Mouse (Mus musculus) brain, adult 2 months (tissue): ENCODE results near the gene Espn.

Experiments used
- DNase-seq: peaks from one replicate; pipeline ENCODE4 v3.0.0; 2011; ENCODE audit warnings: low read depth, low spot score

Espn gene

DNA sequence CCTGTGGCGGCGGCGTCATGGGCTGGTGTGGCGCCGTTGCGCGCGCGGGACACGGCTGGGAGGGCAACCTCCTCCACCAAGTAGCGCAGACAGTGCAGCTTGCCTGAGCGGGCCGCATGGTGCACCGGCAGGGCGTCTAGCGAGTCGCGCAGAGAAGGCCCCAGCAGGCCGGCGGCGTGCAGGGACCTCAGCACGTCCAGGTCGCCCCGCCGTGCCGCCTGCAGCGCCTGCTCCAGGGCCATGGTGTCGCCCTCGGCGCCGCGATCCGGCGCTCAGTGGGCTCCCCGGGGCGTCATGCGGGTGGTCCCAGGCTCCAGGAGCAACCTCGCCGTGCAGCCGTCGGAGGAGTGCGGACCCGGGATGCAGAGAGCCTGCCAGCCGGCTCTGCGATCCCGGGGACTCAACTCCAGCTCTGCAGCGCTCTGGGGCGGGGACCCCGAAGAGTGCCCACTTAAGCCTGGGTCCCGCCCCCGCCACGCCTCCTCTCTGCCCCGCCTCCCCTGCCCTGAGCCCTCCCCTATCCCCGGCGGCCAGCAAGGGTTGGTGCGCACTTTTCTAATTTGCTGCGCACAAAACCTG is at the start of gene Espn:
Espn (minus strand) TSS at position 406 of the 579 bp plus-strand sequence.
- DNase-seq: no peak

DNA sequence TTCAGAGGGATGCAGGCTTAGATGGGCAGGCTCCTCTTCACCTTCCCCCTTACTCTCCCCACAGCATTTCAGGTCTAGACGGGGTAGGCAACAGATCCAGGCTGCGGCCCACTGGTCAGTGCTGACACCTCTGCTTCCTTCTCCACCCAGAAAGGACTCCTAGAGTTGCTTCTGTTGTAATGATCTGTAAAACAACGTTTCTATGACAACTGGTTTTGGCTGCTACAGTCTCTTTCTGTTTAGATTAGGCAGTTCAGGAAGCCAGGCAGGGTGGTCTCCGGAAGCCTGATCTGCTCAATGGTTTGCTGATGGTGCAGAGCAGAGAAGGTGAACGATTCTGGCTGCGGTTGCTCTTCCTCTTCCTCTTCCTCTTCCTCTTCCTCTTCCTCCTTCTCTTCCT is 49.3 kb upstream of the Espn start:
- DNase-seq: no peak

DNA sequence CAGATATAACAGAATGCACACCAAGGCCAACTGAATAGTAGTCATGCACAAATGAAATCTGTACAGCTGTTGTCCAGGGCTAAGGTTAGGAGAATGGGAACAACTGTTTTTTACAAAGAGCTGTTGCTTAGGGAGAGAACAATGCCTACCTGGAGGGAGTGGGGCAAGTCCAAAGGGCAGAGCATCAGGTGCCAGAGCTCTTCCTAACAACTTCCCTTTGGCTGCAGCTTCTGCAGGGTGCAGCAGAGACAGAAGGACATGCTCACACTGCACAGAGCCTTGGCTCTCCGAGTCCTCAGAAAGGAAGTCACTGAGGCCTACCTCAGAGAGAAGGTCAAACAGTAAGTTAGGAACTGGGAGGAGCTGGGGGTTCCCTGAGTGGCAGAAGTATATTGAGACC is 47.4 kb upstream of the Espn start:
- no peak for DNase-seq

DNA sequence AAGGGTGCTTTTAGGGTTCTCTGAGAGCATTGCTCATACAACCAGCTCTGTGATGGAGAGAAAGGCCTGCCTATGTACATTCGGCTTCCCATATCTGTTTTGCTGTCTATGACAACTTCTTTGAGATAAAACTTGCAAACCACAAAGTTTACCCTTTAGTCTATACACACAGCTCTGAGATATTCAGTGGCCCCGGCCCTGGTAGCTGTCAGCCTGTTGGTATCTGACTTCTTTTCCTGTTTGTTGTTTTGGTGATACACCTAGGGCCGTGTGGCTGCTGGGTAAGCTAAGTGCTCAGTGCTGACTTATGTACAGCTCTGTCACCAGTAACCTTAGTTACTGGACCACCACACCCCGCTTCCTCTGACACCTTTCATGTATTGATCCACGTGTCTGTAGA is 45.4 kb upstream of the Espn start:
- DNase-seq: no peak

DNA sequence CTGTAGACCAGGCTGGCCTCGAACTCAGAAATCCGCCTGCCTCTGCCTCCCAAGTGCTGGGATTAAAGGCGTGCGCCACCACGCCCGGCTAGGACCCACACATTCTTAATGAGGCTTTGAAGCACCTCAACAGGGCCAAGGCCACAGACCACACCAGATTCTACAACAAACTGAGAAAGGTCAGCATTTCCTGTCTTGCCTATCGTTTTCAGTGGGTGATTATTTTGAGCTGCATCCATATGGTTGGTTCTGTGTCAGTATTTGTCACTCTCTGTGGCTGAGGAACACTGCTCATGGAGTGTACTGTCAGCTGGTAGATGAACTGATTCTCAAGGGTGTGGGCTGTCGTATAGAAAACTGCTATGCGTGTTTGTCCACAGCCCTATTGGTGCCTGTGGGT is 44.1 kb upstream of the Espn start:
- no peak for DNase-seq

DNA sequence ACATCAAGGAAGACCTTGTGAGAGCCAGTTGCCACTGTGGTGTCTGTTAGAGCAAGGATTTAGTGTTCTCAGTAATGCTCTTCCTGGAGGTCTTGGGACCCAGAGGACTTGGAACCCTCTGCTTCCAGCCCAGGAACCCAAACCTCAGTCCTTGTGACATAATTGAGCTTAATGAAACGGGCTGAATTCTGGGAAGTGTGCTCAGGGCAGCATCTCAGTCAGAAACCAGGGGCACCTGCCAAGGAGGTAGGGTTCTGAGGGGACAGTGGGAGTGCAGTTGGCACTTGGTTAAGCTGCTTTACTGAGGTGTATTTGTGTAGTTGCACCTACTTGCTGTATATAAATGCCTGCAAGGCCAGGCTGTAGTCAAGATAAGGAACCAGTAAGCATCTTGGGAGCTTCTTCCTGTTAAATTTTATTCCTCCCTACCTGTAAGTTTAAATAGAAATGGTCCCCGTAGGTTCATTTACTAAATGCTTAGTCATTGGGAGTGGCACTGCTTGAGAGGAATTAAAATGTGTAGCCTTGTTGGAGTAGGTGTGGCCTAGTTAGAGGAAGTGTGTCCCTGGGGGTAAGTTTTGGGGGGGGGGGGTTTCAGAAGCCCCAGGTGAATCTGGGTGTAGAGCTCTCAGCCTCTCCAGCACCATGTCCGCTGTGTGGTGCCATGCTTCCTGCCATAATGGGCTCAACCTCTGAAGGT is 42.5 kb upstream of the Espn start:
- DNase-seq: no peak

DNA sequence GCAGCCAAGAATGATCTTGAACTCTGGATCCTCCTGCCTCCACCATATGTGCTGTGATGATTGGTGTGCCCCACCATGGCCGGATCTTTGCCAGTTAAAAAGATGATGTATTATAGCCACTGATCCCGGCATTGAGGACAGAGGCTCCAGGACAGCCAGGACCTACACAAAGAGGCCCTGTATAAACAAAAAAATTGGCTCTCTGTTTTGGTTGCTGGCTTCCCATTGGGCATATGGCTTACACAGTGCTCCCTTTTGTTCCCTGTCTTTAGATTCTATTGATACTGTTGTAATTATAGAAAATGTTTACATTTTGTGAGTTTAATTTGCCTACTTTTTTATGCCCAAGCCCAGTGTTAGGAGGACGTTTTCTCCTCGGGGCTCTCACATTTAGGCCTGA is 40.4 kb upstream of the Espn start:
- DNase-seq: peak; percentile 84

DNA sequence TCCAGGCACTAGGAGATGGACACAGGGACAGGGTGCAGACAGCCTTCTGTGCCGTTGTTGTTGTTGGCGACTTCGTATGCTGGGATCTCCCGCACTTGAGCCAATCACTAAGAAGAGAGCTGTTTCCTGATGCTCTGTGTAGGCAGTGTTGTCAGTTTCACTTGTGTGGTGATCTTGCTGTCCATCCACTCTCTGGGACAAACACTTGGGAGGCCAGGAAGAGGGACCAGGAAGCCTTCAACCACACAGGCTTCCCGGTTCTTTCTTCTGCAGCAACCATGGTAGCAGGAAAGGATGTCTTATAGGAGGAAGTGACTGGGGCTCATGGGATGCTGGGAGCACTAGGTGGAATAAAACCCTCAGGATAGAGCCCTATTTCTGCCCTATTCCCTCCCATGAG is 38.5 kb upstream of the Espn start:
- no peak for DNase-seq

DNA sequence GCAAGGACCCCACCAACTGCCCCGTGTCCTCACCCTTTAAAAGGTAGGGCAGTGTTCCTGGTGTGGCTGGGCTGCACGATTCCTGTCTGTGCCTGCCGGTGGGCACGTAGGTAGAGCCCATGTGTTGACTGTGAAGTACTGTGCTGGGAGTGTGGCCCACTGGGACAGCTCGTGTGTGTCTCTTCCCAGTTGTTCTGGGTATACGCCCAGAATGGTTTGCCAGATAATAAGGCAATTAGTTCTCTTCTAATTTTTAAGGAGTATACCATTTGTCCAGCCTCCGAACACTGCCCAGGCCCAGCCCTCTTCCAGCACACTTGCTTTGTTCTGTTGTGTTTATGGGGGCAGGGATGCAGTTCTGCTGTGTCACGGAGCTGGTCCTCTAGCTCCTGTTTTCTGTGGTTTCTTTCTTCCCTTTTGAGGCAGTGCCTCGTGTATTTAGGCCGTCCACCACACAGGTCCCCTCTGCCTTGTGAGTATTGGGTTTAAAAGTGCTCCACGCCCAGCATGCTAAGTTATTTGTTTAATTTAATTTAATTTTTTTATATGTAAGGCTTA is 38.0 kb upstream of the Espn start:
- peak; percentile 76 for DNase-seq

DNA sequence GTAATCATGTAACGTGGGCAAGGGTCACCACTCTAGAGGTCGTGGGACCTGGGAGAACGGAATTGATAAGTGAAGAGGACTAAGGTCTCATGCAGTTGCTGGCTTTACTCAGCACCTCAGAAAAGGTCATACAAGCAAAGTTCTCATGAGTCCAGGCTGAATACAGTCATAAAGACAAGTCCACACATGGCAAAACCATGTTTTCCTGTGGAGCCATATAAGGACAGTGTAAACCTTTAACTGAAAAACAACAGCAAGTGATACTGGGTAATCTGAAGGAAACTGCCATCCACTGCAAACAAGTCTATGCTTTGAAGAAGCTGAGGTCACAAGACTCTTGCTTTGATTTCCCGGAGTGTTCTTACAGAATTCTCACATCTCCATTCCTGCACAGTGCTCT is 37.5 kb upstream of the Espn start:
- no peak for DNase-seq

DNA sequence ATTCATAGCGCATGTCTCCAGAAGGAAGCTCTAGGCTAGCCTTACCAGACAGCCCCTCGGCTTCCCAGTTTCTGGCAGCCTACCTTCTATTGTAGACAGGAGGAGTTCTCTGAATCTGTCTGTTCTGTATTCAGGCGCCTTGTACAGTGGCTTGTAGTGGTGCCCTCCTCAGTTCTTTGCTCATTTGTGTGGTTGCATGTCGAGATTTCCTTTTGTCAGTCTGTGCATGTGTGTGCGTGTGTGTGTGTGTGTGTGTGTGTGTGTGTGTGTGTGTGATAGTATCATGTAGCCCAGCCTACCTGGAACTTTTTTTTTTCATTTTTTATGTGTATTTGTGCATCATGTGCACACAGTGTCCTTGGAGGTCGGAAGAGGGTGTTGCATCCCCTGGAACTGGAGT is 36.9 kb upstream of the Espn start:
- no peak for DNase-seq

DNA sequence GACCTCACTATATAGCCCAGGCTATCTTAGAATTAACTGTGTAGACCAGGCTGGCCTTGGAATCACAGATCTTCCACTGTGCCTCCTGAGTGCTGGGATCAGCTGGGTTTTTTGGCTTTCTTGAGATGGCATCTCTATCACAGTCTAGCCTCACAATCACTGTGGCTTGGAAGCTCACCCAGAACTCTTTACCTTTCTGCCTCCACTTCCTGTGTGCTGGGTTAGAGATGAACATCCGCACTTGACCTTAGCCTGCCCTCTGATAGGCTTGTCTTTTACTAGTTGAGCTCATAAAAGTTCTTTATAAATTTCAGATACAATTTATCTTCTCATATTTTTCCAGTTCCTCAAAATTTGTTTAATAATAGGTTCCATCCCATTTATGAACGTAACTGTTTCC is 36.5 kb upstream of the Espn start:
- DNase-seq: no peak

DNA sequence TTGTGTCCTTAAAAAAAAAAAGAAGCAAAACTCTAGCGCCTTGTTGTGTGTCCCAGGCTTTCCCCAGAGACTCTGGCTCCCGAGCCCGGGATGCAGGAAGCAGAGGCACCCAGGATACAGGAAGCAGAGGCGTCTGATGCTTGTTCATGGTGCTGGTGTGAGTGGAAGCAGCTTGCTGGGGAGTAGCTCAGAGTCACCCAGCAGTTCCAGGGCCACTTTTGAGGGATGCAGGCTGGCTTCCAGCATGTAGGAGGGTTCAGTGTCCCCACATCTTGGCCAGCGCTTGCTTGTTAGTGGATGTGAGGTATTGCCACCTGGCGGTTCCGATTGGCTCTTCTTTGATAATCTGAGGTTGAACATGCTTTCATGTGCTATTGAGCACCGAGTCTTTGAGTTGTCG is 35.0 kb upstream of the Espn start:
- DNase-seq: no peak

DNA sequence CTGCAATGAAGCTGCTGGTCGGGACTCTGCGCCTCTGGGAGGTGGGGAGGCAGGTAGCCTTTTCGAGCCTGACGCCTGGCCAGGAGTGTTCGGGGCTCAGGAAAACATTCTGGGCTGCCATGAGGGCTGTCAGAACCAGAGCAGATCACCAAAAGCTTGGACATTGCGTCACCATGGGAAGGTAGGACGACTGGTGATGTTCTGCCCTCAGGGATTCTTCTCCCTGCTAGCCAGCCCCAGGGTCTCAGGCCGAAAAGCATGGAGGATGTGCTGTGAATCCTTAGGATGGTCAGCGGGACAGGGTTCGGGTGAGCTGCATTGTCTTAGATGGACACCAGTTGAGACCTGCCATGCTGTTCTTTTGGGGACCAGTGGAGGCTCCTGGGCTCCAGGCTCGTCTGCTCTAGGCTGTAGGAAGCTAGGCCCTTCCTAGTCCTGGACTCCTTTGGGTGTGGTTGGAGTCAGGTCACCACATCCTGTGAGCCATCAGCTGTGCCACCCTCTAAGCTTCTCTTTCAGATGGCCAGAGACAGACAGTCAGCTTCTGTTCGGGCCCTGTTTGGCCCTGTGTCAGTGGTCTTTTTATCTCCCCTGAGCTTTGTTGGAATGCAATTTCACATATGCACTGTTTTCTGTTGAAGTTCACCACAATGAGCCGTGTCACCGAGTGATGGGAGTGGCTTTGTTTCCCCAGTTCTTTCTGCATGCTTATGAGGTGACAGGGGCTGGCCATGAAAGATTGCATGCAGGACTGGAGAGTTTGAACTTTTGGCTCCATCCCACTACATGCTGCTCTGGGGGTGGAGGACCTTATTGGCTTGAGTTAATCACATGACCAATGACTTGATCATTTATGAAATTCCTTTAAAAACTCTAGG is 34.3 kb upstream of the Espn start:
- peak; percentile 50 for DNase-seq

DNA sequence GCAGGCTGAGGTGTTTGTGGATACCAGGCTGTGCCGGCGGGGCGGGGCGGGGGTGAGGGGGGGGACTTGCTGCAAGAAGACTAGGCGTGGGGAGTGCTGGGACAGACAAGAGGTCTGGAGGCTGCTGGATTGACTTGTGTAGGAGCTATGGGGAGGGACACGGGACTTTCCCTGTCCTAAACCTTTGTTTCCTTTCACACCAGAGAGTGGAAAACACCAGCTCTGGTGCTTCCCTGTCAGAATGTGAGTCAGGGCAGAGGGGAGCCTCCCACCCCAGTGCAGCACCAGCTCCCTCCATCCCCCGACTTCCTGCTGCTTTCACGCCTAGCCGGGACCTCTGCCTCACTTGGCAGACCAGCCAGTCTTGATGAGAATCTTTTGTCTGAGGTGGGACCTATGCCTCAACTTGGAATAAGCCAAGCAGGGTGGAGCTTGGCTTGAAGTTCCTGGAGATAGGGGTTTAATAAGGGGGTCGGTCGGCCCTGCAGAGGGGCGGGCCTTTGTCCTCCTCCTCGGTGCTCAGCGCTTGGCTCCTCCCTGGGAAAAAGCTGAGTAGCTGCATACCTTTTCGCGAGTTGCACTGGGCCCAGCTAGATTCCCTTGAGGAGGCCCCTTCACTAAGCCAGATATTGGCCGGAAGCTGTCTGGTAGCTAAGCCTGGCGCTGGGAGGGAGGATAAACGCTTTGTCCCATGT is 33.5 kb upstream of the Espn start:
- DNase-seq: no peak

DNA sequence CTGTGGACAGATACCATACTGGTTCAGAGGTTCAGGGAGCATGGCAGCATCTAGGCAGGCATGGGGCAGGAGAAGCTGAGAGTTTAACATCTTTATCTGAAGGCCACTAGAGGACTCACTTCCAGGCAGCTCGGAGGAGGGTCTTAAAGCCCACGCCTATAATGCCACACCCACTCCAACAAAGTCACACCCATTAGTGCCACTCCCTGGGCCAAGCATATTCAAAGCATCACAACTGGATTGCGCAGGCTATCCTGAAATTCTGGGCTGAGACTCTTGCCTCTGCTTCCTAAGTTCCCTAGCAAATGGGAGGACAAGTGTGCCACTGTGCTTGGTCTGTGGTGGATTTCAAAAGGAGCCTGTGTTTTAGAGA is 33.0 kb upstream of the Espn start:
- DNase-seq: peak; percentile 85

DNA sequence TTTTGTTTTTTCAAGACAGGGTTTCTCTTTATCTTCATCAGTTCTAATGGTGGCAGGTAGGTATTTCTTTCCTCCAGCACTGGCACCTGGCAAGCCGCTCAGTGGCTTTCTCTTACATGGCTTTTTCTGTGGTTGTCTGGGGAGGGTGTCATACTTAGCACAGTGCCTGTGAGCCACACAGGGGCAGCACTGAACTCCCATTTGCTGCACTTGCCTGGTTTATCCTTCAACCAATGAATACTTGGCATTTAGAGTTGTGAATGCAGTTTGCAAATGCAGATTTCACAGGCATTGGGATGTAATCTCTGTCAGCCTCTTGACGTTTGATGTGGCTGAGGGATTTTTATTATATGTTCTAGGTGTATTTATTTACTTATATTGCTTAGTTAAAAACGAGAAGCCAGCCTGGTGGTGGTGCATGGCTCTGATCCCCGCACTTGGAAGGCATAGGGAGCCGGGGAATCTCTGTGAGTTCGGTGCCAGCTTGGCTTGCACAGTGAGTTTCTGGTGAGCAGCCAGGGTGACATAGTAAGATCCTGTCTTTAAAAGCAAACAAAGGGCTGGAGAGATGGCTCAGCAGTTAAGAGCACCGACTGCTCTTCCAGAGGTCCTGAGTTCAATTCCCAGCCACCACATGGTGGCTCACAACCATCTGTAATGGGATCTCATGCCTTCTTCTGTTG is 32.3 kb upstream of the Espn start:
- DNase-seq: peak; percentile 87

DNA sequence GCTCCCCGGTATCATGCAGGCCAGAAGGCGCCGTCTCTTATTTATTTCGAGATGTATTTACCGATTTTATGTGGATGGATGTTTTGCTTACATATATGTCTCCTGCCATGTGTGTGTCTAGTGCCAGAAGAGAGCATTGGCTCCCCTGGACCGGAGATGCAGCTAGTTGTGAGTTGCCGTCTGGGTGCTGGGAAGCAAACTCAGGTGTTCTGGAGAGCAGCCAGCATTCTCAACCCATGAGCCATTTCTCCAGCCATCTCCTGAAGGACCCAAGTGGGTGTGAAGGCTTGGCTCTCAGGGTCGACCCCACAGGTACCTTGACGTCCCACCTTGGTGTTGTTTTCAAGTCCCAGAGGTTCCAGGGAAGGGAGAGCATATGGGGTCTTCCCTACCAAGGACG is 30.0 kb upstream of the Espn start:
- no peak for DNase-seq

DNA sequence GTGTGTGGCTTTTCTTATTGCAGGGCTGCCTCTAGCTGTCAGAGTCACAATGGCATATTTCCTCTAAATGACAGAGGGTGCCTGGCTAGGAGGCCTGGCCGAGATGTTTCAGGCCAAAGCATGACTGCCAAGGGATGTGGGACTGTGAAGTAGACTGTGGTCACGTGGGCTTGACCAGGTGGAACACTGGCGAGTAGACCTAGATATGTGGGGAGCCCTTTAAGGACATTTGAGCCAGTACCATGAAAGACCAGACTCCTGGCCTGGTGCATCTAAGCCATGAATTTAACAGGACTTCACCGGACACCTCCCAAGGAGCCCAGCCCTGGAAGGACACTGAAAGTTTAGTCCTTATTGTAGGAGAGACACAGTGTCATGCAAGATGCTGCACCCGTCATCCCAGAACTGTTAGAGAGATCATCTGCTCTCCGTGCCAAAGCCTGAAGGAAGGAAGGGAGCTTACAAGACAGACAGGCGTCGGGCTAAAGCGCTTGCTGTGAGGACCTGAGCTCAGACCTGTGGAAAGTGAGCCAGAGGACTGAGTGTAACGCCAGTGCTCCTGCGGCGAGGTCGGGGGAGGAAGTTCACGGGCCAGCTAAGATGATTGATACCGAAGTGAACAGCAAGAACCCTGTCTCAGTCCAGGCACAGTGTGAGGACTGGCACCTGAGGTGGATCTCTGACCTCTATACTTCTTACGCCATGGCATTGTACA is 27.9 kb upstream of the Espn start:
- DNase-seq: peak; percentile 93

DNA sequence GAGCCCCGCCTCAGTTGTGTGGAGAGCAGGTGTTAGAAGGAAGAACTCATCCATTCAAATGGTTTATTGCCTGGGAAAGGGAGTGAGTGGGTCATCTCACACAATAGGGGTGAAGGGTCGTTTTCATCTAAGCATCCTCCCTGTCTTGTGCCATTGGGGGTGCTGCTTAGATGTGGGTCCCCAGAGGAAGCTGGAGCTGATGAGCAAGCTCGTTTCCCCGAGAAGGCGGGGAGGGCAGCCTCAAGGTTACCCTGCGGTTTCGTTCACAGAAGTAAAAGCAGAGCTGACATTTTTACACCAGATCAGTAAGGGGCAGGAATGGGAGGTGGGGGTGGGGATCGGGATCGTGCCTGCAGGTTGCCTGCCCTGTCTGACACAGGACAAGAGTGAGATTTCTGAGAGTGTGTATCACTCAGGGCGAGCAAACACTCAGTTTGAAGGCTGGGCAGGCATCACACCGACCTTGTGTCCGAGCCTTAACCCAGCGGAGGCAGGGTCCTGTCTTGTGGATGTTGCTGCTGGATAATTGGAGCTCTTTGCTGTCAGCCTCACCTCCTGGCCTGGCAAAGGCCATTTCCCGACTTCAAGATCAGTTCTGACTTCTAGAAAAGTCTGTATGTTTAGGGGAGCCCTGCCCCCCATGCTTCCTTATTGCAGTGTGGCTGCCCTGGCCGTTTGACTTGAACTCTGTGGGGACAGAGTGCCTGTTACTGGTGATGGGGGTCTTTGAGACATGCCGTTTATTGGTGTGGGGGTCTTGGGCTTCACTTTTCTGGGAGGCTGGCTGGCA is 26.9 kb upstream of the Espn start:
- DNase-seq: peak; percentile 46
